Mouse (Mus musculus) heart, embryonic 10.5 days (tissue): ENCODE measurements around the gene Crlf2. TPM values are rescaled to one million over a fixed set of nuclear protein-coding genes. Genes with fewer than 3 reads are reported as not detected.

Source experiments
- DNase-seq: peaks from one replicate; pipeline ENCODE4 v3.0.0-alpha.2; 2017; ENCODE audit warnings: low spot score
- H3K27ac ChIP-seq: fragments of 300-500 bp; sonication (generic); 2 replicates; pipeline ENCODE4 v1.5.1; 2016; ENCODE audit warnings: mild to moderate bottlenecking
- H3K27me3 ChIP-seq: fragments of 300-500 bp; sonication (generic); 2 replicates; pipeline ENCODE4 v1.6.1; 2016; ENCODE audit warnings: mild to moderate bottlenecking; ENCODE audit not compliant: poor library complexity, insufficient read depth, severe bottlenecking
- H3K36me3 ChIP-seq: fragments of 300-500 bp; sonication (generic); 2 replicates; pipeline ENCODE4 v1.6.1; 2016; ENCODE audit warnings: mild to moderate bottlenecking, moderate library complexity
- H3K4me1 ChIP-seq: fragments of 300-500 bp; sonication (generic); 2 replicates; pipeline ENCODE4 v1.6.1; 2016; ENCODE audit warnings: mild to moderate bottlenecking
- H3K4me3 ChIP-seq: fragments of 300-500 bp; sonication (generic); 2 replicates; pipeline ENCODE4 v1.5.1; 2016; ENCODE audit warnings: mild to moderate bottlenecking, moderate library complexity
- H3K9me3 ChIP-seq: fragments of 300-500 bp; sonication (generic); 2 replicates; pipeline ENCODE4 v1.6.1; 2016; ENCODE audit warnings: mild to moderate bottlenecking, moderate library complexity
- WGBS: fragments of 180-500 bp; shearing (Covaris S2); methylation state at CpG from one replicate; pipeline ENCODE4 v1.1.7; 2016; 5-methylcytosine and 5-hydroxymethylcytosine counted together
- polyA plus RNA-seq: library from polyadenylated mRNA; unstranded; fragments of >200 nt; fragmentation: Nextera tagmentation; extraction: Ambion mirVana; gene quantifications from 2 replicates; pipeline ENCODE4 v1.2.1, GENCODE M21; 2016

Gene Crlf2
- 7.5 and 9.3 TPM in 2 replicates for polyA plus RNA-seq

GRCm38 (mm10) chr5:109558404-109559160 lies at the start of gene Crlf2:
Crlf2 (minus strand) TSS chr5:109558993.
- no peaks in the 10 kb centered on the region for H3K27me3 ChIP-seq
- DNase-seq = peak; percentile 96
- under 1% methylated on average over 57 of the region's 73 CpGs for WGBS
- H3K4me3 ChIP-seq = peak within 1 kb of the TSS; percentile 85
- H3K27ac ChIP-seq = peak within 1 kb of the TSS; percentile 95
- peaks cover 35% of the 10 kb centered on the region for H3K9me3 ChIP-seq
- H3K4me1 ChIP-seq = no peaks in the 10 kb centered on the region
- H3K36me3 ChIP-seq = peaks cover 26% of the 10 kb centered on the region

- DNase-seq = no peak
- Histone ChIP-seq H3K9me3 (0 out of 2 replicates have a peak, but pooled peaks cover 3% of the 10 kb centered on the region), H3K27me3 (no peaks in the 10 kb centered on the region), H3K36me3 (no peaks in the 10 kb centered on the region), H3K27ac (no peak overlapping the region), H3K4me3 (no peak overlapping the region), H3K4me1 (no peaks in the 10 kb centered on the region)
- WGBS = 32% methylated on average over 1 of the region's 1 CpGs
Observed at GRCm38 (mm10) chr5:109602585-109602984, 43.8 kb upstream of the Crlf2 start.

DNA sequence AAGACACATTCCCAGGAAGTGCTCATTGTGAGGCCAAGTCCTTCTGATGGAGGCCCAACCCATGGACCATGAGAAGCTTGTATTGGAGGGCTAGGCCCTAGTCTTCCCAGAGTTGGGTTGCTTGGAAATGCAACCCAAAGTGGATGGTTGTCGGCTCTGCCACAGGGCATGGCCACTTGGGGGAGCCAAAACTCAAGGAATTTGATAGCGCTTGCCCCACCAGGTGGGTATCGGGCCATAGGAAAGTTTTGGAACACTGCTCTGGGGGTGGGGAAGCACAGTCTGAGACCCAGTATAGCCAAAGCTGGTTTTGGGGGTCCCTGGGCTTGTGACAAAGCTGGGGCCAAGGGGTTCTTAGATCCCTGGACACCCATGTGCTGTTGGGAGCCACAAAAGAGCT lies 42.3 kb upstream of the Crlf2 start:
- 0 out of 2 replicates have a peak, but pooled peaks cover 3% of the 10 kb centered on the region for H3K9me3 ChIP-seq
- no peak overlapping the region for H3K27ac ChIP-seq
- no peaks in the 10 kb centered on the region for H3K4me1 ChIP-seq
- no peaks in the 10 kb centered on the region for H3K36me3 ChIP-seq
- 16% methylated on average over 3 of the region's 3 CpGs for WGBS
- H3K27me3 ChIP-seq = no peaks in the 10 kb centered on the region
- no peak overlapping the region for H3K4me3 ChIP-seq
- no peak for DNase-seq

DNA sequence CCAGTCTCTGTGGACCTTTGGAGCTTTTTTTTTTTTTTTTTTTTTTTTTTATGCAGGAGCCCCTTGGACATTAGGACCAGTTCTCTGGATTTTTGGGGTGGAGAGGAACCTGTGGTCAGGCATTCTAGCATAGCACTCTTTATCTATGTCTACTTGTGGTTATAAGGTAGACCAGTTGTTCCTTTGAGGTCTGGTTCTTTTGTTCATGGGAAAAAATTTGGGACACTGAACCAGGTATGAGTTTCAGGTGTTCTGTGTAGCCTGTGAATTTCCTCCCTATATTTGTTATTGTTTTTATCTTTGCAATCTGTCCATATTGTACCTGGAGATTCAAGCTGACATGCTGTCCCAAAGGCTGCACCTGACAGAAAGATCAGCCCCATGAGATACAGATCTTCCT lies 40.1 kb upstream of the Crlf2 start:
- Histone ChIP-seq H3K9me3 (0 out of 2 replicates have a peak, but pooled peaks cover 6% of the 10 kb centered on the region), H3K4me3 (no peak overlapping the region), H3K27me3 (no peaks in the 10 kb centered on the region), H3K36me3 (no peaks in the 10 kb centered on the region), H3K27ac (no peak overlapping the region), H3K4me1 (no peaks in the 10 kb centered on the region)
- no peak for DNase-seq

DNA sequence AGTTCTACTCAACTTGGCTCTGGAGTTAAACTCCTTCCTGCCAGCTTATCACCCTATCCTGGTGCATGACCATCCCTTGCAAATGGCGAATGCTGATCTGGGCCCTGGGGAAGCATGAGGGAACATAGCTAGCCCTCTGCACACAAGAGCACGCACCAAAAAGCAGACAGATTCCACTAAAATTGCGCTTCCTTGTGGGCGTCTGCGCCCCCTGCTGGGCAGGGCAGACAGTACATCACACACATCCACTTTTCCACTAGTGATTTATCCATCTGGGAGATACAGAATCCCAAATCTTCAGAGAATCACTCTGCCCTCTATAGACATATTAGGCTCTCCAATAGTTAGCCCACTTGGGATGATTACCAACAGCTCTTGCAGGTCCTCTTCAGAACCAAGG lies 37.9 kb upstream of the Crlf2 start:
- H3K9me3 ChIP-seq = 0 out of 2 replicates have a peak, but pooled peaks cover 3% of the 10 kb centered on the region

DNA sequence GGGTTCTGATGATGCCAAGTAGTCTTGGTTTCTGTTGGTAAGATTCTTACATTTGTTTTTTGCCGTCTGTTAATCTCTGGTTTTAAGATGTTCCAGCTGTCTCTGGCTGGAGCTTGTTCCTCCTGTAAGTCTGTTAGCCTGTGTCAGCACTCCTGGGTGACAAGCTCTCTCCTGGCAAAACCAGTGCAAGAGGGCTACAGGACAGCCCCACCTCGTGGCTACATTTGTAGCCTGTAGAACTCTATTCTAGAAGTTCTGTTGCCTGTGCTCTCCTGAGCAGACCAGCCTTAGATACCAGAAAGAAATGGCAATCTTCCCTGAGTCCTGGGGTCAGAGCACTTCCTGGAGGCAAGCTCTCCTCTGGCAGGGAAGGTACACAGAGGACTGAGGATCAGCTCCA lies 4.0 kb upstream of the Crlf2 start:
- 47% methylated on average over 2 of the region's 2 CpGs for WGBS
- Histone ChIP-seq H3K9me3 (no peaks in the 10 kb centered on the region), H3K36me3 (no peaks in the 10 kb centered on the region)

More for the DNA sequence above, 37.9 kb upstream of the Crlf2 start:
- Histone ChIP-seq H3K27ac (no peak overlapping the region), H3K4me3 (no peak overlapping the region), H3K27me3 (no peaks in the 10 kb centered on the region), H3K36me3 (no peaks in the 10 kb centered on the region), H3K4me1 (no peaks in the 10 kb centered on the region)
- WGBS = 36% methylated on average over 5 of the region's 5 CpGs
- DNase-seq = no peak

GRCm38 (mm10) chr5:109559191-109559590 lies 398 bp upstream of the Crlf2 start:
- H3K36me3 ChIP-seq = peaks cover 23% of the 10 kb centered on the region
- H3K27me3 ChIP-seq = no peaks in the 10 kb centered on the region
- H3K4me1 ChIP-seq = no peaks in the 10 kb centered on the region
- 19% methylated on average over 6 of the region's 6 CpGs for WGBS
- DNase-seq = no peak
- peak overlapping the region; percentile 85 for H3K4me3 ChIP-seq
- H3K27ac ChIP-seq = peak overlapping the region; percentile 95
- H3K9me3 ChIP-seq = peaks cover 29% of the 10 kb centered on the region

More for the DNA sequence above, 4.0 kb upstream of the Crlf2 start:
- Histone ChIP-seq H3K27me3 (no peaks in the 10 kb centered on the region), H3K4me1 (no peaks in the 10 kb centered on the region), H3K27ac (no peak overlapping the region), H3K4me3 (no peak overlapping the region)
- no peak for DNase-seq

- peak overlapping the region; percentile 88 for H3K27ac ChIP-seq
- H3K9me3 ChIP-seq = peaks cover 41% of the 10 kb centered on the region
- 1% methylated on average over 9 of the region's 9 CpGs for WGBS
Observed at GRCm38 (mm10) chr5:109558123-109558403, 730 bp downstream of the Crlf2 start.

GRCm38 (mm10) chr5:109557321-109558122 lies 1.3 kb downstream of the Crlf2 start:
- peak overlapping the region; percentile 88 for H3K27ac ChIP-seq
- H3K4me1 ChIP-seq = no peaks in the 10 kb centered on the region
- no peaks in the 10 kb centered on the region for H3K27me3 ChIP-seq
- DNase-seq = peak; percentile 98
- WGBS = under 1% methylated on average over 35 of the region's 35 CpGs
- H3K4me3 ChIP-seq = peak overlapping the region; percentile 85
- H3K9me3 ChIP-seq = peaks cover 46% of the 10 kb centered on the region
- peaks cover 28% of the 10 kb centered on the region for H3K36me3 ChIP-seq

More at GRCm38 (mm10) chr5:109558123-109558403, 730 bp downstream of the Crlf2 start:
- Histone ChIP-seq H3K36me3 (peaks cover 26% of the 10 kb centered on the region), H3K27me3 (no peaks in the 10 kb centered on the region), H3K4me3 (peak overlapping the region; percentile 85), H3K4me1 (no peaks in the 10 kb centered on the region)
- DNase-seq = no peak

DNA sequence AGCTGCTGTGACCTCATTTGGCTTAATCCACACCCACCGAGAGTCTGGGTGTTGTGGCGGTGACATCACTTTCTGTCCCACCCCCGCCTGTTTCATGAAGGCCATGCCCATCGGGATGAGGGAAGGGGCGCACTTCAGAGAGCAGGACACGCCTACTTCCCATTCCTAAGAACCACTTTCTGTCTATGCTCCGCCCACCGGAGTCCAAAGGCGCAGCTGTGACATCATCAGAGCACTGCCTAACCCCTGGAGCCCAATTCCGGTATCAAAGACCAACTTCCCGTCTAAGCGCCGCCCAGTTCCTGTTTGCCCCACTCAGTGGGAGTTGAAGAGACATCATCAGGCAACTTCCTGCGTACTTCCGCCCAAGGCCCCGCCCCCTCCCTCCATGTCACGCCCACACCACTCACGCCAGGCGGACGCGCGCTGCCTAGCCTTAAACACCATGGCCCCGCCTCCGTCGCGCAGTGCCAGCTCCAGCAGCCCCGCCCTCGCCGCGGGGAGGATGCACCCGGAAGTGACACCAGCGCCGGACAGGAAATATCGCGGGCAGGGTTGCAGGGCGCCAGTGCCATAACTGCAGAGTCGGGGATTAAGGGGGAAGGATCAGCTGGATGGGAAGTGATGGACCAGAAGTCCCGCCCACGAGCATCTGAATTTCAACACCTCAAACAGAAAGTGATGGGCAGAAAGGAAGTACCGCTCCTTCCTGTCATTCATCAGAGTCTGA lies 2.0 kb downstream of the Crlf2 start:
- peak overlapping the region; percentile 88 for H3K27ac ChIP-seq
- H3K9me3 ChIP-seq = peaks cover 54% of the 10 kb centered on the region
- 4% methylated on average over 40 of the region's 40 CpGs for WGBS
- H3K4me1 ChIP-seq = no peaks in the 10 kb centered on the region
- peak overlapping the region; percentile 85 for H3K4me3 ChIP-seq
- peaks cover 35% of the 10 kb centered on the region for H3K36me3 ChIP-seq
- no peaks in the 10 kb centered on the region for H3K27me3 ChIP-seq
- peak; percentile 96 for DNase-seq

GRCm38 (mm10) chr5:109555676-109556571 lies 2.9 kb downstream of the Crlf2 start:
- H3K9me3 ChIP-seq = peaks cover 62% of the 10 kb centered on the region
- H3K27ac ChIP-seq = peak overlapping the region; percentile 88
- WGBS = 66% methylated on average over 54 of the region's 54 CpGs
- H3K36me3 ChIP-seq = peaks cover 41% of the 10 kb centered on the region
- no peaks in the 10 kb centered on the region for H3K27me3 ChIP-seq
- H3K4me3 ChIP-seq = peak overlapping the region; percentile 85
- H3K4me1 ChIP-seq = no peaks in the 10 kb centered on the region
- DNase-seq = peak; percentile 76

DNA sequence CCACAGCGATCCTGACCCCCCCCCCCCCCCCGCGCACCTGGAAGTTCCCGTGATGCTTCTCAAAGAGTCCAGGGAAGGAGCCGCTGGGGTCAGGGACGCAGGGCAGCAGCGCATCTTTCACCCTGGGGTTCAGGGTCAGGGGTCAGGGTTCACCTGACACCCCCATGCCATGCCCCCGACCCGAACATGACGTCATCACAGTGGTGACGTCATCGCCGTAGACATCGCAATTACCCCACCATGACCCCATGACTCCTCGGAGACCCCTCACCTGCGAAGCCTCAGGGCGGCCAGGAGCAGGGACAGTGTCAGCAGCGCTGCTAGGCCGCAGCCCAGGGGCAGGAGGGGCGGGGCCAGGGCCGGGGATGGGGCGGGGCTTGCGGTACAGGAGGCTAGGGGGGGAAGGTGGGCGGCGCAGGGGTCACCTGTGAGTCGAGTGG lies 3.5 kb downstream of the Crlf2 start:
- DNase-seq = no peak
- peaks cover 69% of the 10 kb centered on the region for H3K9me3 ChIP-seq
- no peaks in the 10 kb centered on the region for H3K4me1 ChIP-seq
- H3K27ac ChIP-seq = no peak overlapping the region
- WGBS = 76% methylated on average over 22 of the region's 26 CpGs
- H3K4me3 ChIP-seq = no peak overlapping the region
- no peaks in the 10 kb centered on the region for H3K27me3 ChIP-seq
- H3K36me3 ChIP-seq = peaks cover 41% of the 10 kb centered on the region
